Mouse (Mus musculus): ENCODE data around the gene Ltbp1.

Gene Ltbp1

DNA sequence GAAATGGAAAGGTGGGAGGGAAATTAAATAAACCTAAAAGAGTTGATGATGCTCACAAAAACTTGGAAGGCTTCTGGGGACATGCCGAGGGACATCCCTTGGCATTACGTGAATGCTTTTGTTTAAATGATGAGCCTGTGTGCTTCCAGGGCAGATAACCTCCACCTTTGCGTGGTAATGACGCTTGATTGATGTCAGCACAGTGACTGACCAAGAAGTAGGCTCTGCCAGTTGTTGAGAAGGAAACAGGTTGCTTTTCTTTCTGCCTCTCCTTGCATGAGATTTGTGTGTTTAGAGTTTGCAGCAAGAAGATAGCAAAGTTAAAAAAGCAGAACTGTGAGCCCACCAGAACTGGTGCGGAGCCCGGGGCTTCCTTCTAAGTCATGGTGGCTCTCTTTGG, 431.5 kb downstream of the Ltbp1 start:
- no peak for DNase-seq (ENCODE audit: low spot score in 2 of 2)

DNA sequence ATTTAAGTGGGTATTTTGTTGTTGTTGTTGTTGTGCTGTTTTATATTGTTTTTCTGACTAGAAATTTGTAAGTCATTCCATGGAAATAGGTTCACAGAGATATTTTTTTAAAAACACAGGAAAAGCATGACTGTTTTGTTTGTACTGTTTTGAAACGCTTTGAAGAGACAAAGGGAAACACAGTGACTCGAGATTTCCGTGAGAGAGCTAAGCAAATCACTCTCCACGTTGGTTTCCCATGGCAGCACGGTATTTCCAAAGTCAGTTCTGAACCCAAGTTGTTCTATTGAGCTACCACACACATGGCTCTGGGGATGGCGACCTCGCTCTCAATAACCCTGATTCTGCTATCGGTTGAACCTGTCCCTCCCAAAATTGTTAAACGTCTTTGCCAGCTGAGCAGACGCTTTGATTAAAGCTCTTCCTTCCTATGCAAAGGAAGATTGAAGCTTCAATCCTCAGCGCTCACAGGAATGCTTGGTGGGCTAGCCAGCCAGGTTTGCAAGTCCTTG, 431.9 kb downstream of the Ltbp1 start:
- DNase-seq (ENCODE audit: low spot score in 2 of 2): no peak

DNA sequence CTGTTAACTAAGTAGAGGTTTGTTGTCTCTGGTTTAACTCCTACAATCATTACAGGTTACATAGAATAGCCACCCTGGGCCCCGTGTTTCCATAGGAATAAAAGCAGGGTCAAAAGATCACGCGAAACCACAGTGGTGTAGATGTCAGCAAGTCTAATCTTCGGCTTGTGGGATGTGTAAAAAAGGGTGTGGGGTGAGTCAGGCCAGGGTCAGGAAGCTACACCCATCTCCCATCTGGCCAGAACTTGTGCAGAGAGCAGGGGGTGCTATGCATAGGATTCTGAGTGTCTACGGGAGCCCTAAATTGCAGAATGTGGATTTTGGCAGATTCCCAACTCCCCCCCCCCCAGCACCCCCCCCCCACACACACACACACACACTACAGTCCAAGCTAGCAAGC, 432.8 kb downstream of the Ltbp1 start:
- no peak for DNase-seq (ENCODE audit: low spot score in 2 of 2)

DNA sequence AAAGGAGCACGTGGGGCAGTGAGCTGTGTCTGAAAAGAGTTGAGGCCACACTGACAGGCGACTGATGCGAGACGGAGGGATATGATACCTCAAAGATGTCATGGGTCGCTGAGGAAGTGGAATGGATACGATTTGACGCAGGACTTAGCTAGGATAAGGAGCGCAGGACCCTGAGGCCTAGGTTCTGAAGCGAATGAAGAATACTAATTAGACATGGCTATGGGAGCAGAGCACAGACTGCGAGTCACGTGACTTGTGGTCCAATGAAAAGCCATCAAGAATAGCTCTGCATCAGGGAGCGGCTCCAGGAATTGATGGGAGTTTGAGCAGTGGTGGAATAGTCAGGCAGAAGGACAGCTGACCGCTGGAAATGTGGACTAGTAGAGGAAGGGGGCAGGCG, 433.7 kb downstream of the Ltbp1 start:
- DNase-seq (ENCODE audit: low spot score in 2 of 2): no peak

DNA sequence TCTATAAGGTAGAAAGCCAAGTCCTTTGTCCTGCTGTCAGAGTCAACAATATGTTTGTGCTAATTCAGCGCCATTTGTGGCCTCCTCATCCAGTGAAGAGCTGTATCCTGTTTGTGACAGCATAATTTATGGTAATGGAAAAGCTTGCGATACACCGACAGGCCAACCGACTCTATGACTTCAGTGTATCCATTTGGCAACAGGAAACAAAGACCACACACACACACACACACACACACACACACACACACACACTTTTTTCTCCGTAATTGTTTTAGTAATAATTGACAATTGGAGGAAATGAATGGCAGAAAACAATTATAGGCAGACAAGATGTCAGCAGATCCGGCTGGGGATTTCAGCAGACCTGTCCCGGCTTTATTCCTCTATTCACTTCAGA, 435.3 kb downstream of the Ltbp1 start:
- DNase-seq (ENCODE audit: low spot score in 2 of 2): no peak

DNA sequence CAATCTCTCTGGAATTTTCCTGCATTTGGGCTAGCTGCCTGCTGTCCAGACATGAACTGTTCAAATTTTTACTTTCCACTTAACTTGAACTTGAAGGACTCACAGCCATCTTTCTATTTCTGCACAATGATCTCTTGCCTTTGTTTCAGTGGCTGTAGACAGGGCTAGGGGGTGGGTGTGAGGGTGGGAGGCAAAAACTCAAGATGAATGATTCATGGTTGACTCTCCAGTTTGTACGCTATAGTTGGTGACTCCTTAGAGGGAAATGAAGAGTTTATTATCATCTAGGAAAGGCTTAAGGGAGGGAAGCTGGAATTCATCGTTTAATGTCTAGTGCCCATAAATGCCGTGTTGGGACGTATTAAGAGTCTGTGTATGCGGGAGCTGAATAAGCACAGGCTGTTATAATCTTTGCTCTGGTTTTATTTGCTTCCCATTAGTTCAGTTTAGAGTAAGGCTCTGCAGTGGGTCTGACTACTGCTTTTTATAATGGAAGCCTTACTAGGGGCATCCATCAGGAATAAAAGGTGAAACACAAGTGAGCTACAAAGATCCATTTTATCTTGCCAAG, 436.0 kb downstream of the Ltbp1 start:
- no peak for DNase-seq (ENCODE audit: low spot score in 2 of 2)
